Mouse (Mus musculus): ENCODE data around the gene Mrpl2.

The Mrpl2 gene

GRCm38 (mm10) chr17:46661981-46662380, 16.0 kb downstream of the Mrpl2 start:
- in situ Hi-C loops (cut with MboI, MseI) = no loop called here

DNA sequence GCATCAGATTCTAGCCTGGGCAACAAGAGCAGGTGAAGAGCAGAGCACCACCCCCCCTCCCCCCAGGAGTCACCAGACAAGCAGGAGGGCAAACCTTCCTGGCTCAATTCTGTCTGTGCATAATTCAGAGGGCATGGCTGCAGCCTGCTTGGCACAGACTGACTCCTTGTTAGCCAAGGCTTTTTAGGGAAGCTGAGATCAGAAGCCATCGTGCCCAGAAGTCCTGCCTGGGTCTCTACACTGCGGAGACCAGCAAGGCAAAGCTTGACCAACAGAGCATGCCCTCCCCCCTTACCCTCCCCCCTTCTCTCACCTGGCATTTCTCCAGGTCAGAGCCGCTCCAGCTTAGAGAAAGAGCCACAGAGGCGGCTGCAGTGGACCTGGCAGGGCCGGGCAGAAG, 16.7 kb downstream of the Mrpl2 start:
- in situ Hi-C loops (cut with MboI, MseI) = no loop called here

- in situ Hi-C loops (cut with MboI, MseI) = no loop called here
Observed at GRCm38 (mm10) chr17:46667712-46668111, 21.7 kb downstream of the Mrpl2 start.

DNA sequence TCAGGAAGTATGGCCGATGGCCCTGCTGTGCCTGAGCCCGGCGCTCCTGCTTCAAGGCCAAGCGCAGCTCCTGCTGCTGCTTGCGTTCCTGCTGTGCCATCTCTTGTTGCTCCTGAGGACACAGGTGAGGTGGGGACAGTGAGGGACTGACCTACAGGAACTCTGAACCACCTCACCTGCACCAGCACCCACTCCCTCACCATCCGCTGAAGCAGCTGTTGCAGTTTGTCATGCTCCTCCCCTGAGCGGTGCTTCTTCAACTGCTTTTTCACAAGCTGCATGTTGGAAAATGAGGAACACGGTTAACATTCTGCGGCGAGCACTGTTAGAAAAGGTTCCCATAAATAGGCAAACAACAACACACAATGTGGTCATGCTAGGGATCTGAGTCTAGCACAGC, 23.9 kb downstream of the Mrpl2 start:
- in situ Hi-C loops (cut with MboI, MseI) = no loop called here

GRCm38 (mm10) chr17:46673850-46674529, 28.0 kb downstream of the Mrpl2 start, which contains the start of gene Rrp36:
Gene Rrp36 (minus strand): TSS chr17:46674352.
- in situ Hi-C loops (cut with MboI, MseI) = no loop called here

DNA sequence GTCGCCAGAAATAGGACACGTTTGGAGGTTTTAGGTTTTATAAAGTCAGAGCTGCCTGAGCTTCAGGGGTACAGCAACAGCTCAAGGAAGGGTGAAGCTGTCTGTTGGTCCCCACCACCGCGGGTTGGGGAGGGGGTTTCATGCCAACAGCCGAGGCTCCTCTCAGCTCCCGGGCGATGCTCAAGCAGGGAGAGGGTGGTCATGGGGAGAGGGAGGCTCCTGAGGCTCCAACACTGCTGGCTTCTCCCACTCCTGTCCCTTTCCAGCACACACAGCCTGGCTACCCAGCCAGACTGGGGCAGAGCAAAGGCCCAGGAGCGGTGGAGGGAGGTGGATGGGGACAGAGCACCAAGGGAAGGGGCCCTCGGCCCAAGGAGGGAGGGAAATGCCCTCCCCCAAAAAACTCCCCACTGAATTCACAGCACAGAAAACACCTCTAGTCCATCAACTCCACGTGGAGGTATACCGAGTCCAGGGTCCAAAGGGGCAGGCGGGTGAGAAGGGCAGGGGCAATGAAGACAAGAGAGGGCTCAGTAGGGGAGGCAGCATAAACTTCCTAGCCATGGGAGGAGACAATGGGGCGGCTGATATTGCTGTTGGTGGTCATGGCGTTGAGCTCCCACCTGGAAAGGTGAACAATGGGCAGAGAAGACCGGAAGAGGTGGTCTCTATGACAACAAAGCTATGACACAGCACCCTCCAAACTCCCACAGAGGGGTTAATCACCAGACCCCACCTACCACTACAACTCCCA, 28.7 kb downstream of the Mrpl2 start:
- in situ Hi-C loops (cut with MboI, MseI) = no loop called here

GRCm38 (mm10) chr17:46678416-46678815, 32.4 kb downstream of the Mrpl2 start, which contains the start of gene Mea1:
Gene Mea1 (plus strand): TSS chr17:46678793.
- in situ Hi-C loops (cut with MboI, MseI) = no loop called here

DNA sequence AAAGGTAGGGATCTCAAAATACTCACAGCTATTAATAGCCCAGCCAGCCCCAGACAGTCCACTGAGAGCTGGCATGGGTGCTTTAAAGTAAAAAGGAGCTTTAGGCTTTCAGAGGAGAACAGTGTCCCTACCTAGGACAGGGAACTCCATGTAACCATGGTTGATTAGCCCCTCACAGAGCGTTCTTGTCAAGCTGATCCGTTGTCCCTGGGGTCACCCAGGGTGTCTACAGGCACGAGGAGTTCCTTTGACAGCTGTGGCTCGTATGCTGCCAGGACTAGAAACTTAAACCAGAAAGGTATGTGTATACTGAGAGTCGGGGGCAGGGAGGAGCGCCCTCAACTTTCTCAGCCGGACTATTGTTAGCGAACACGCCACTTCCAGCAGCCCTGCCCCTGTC, 32.9 kb downstream of the Mrpl2 start:
- in situ Hi-C loops (cut with MboI, MseI) = no loop called here

DNA sequence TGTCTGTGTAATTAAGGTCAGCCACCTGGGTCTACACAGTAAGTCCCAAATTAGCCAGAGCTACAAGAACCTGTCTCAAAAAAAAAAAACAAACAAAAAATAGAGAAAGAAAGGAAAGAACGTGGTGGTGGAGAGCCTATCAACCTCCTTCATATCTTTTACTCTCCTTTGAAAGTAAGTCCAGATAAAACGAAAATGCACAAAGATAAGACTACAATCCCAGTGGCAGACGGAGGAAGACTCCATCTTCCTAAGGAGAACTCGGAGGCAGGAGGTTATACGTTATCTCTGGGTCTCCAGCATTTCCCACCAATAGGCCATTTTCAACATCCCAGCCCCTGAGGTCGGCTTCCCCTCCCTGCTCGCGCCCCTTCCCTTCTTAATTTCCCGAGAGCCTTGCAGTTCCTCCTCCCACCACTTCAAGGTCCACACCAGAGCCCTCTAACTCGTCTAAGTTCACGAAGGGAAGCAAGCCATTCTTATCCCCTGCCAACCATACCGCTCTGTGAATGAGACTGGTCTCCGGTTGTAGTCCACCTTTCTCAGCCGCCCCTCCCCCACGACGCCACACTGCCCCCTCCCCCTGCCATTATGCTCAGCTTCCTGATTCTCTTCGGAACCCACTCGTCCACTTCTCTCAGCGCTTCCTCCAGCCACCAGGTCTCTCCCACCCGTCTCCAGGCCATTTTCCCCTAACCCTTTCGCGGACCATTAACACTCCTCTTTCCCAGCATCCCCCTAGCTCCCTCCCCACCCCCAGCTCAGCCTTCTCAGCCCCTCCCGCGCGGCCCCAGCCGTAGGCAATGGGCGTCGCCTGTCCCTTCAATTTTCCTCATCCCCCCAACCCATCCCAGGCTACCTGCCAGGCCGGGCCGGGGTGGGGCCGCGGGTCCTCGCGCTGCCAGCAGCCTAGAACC, 34.1 kb downstream of the Mrpl2 start:
- in situ Hi-C loops (cut with MboI, MseI) = no loop called here

DNA sequence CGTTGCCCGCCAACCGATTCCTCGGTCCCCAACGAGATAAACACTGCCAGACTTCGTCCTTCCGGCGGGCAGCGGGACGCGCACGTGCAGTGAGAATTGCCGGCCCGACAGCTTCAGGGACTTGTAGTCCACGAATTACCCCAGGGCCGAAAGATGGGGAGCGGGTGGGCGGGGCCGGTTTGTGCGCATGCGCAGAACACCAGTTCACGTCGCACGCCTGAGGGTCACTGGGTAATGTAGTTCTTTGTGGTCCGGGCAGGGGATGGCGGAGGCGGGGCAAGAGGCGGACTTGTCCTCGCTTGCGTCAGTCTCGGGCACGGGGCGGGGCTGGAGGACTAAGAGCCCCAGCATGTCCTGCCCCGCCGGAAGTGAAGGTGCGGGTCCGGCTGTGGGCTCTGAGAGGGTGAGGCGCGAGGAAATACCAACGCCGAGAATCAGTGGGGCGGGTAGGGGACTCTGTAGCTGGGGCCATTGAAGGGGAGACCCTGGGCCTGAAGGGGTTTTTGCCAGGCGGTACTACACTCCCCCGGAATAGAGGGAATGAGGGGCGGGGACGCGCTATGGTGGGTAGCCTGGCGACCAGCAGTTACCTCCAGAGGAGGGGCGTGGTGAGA, 34.8 kb downstream of the Mrpl2 start, which contains the start of gene Klhdc3:
TSS of gene Klhdc3 (minus strand) at position 155 of the 614 bp plus-strand sequence.
- in situ Hi-C loops (cut with MboI, MseI) = no loop called here

GRCm38 (mm10) chr17:46681466-46682118, 35.6 kb downstream of the Mrpl2 start:
- in situ Hi-C loops (cut with MboI, MseI) = no loop called here

GRCm38 (mm10) chr17:46682654-46683389, 36.8 kb downstream of the Mrpl2 start:
- in situ Hi-C loops (cut with MboI, MseI) = no loop called here

DNA sequence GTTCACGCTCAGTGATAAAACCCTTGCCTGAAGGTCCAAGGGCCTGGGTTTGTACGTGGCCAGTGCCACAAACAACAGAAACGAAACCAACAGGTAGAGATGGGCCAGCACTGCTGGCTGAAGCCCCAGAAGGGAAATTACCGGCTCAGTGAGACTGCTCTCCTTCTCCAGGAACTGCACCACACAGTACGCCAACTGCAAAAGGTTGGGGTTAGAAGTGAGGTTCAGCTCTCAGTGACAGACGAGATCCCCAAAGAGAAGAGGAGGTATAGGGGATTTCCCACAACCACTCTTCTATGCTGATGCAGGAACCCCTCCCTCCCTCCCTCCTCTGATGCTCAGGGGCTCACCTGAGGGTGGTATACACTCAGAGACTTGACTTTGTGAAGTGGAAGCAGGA, 39.9 kb downstream of the Mrpl2 start:
- in situ Hi-C loops (cut with MboI, MseI) = no loop called here

GRCm38 (mm10) chr17:46690665-46691064, 44.6 kb downstream of the Mrpl2 start:
- in situ Hi-C loops (cut with MboI, MseI) = no loop called here

DNA sequence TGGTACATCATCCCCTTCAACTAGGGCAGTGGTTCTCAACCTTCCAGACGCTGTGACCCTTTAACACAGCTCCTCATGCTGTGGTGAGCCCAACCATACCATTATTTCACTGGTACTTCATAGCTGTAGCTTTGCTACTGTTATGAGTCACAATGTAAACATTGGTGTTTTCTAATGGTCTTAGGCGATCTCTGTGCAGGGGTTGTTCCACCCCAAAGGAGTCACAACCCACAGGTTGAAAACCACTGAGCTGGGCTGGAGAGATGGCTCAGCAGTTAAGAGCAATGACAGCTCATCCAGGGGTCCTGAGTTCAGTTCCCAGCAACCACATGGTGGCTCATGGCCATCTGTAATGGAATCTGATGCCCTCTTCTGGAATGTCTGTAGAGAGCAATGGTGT, 45.4 kb downstream of the Mrpl2 start:
- in situ Hi-C loops (cut with MboI, MseI) = no loop called here

DNA sequence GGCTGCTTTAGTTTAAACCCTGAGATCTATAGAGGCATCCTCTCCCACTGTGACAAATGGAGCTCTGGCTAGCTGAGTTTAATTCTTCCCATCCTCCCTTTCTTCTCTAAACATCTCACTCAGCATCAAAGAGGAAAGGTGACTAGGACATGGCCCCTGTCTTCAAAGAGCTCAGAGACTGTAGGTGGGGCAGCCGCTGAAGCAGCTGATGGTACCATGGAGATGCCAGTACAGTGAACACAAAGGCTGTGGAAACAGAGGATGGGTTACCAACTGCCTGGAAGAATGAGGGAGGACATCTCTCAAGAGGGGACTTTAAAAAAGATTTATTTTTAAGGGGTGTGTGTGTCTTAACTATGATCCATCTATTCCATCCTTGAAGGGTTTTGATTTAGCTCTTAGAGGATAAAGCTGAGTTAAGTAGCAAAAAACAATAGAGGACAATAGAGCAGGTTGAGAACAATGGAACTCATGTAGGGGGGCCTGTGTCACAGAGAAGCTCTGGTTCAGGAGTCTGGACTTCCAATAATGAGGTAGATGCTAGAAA, 48.6 kb downstream of the Mrpl2 start:
- in situ Hi-C loops (cut with MboI, MseI) = no loop called here

DNA sequence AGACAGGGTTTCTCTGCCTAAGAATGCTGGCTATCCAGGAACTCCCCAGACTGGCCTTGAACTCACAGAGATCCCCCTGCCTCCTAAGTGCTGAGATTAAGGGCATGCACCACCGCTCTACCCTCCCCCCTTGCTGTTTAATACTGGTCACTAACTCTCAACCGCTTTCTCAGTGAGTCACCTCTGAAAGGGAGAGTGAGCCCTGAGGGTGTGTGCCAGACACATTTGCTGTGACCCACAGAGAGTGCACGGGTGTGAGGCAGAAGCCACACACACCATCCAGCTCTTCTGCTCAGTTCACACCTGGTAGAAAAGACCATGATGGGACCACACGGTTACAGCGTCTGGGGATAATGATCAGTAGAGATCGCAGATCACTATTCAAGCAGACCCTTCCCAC, 52.5 kb downstream of the Mrpl2 start:
- in situ Hi-C loops (cut with MboI, MseI) = no loop called here

DNA sequence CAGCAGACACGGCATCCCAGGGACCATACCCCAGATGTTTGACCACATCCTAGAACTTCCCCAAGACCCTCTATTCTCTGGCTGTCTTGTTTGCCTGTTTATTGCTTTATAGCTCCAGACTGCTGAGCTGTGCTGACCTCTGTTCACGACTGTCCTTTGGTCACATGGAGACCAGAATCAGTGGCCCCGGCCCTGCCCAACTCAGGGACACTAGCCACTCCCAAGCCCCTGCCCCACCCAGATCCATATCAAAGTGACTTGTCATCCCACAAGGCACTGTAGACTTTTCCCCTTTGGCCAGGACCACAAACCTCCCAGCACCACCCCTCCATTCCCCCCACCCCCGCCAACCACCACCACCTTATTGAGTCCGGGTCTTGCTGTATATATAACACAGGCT, 53.2 kb downstream of the Mrpl2 start:
- in situ Hi-C loops (cut with MboI, MseI) = no loop called here

Measured in T-helper 2 cell (primary cell).